Mouse (Mus musculus) liver, embryonic 14.5 days (tissue): ENCODE data around the gene Ccdc34.

Experiments used
- CTCF ChIP-seq: IDR thresholded peaks from 2 replicates; pipeline ENCODE4 v1.5.1; 2016; ENCODE audit warnings: antibody characterized with exemption, low read depth, control low read depth
- EP300 ChIP-seq: IDR thresholded peaks from 2 replicates; pipeline ENCODE4 v1.6.1; 2016; ENCODE audit warnings: antibody characterized with exemption, low read depth

DNA sequence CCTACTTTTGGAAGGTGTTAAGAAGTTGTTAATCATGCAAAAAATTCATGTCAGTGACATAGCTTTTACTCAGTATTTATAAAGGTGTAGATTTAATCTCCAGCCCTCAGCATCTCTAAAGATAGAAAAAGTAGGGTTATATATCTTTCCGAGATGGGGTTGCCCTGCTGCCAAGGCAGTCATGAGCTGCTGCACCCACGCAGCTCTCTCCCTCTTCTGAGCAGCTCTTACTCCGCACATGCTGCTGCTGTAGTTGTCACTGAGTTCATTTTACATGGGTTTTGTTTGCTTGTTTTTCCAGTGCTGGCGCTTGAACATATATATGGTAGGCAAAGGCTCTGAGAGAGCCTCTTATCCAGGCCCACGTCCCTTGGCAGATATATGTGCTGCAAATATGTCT lies 20.7 kb downstream of the Ccdc34 start:
- no peak for TF ChIP-seq CTCF
- TF ChIP-seq EP300, result no peak
